Comparison of ENCODE assay signal across 25 mouse cellular contexts in the genomic region with DNA sequence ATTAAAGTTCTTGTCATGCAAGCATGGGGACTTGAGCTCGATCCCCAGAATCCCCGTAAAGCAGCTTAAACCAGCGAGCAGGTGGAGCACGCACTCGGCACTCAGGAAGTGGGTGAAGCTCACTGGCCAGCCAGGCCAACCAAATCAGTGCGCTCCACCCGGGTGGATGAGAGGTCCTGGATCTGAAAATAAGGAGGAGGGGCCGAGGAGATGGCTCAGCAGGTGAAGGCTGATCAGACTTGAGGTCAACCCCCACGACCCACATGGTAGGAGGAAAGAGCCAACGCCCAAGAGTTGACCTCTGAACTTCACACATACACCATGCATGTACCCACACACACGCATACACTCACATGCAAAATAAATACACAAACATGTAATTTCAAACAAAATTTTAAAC.
DNase-seq lines count a peak whose midpoint lies in the region; ATAC-seq and TF ChIP-seq lines count a peak whose summit lies in the region.
"Had no signal": no experiment of that assay in that cellular context is flagged by ENCODE, and none has a peak within 500 bp of the region (broad histone marks: within the 10 kb centered on the region; RNA-seq: fewer than 3 reads in every experiment).

No protein-coding gene starts in this region.

- DNase-seq in ES-CJ7 (ENCODE audit: low read depth, low spot score) = peak; percentile 92
- peak; percentile 79 for DNase-seq in R1 (ENCODE audit: low read depth, low spot score)
- no peak for DNase-seq in urinary bladder, postnatal 36 days (ENCODE audit: low spot score in 2 of 2)
- no peak for DNase-seq in heart, postnatal 14 days
- DNase-seq: adrenal gland, adult 8-10 months; adrenal gland, postnatal 14 days; adrenal gland, postnatal 36 days; B cell, adult 2 months; cerebellum, adult 11-12 months; cerebellum, adult 2 months; cerebellum, adult 9-10 months; cerebellum, postnatal 10 days; cerebellum, postnatal 25 days; forebrain, postnatal 0 days had no signal

- 86% methylated on average over 11 of the region's 11 CpGs for WGBS in kidney, embryonic 16.5 days

- TF ChIP-seq CTCF in E14TG2a.4 (conservative IDR thresholded peaks at IDR 0.05; ENCODE audit: low read length) = no peak

- intact Hi-C loops in heart, postnatal 14 days (cut with DNase I) = no loop called here

- H3K27me3 ChIP-seq in E14TG2a.4 (ENCODE audit: insufficient read depth, low read length) = no peaks in the 10 kb centered on the region
- H3K27me3 ChIP-seq in kidney, embryonic 16.5 days (ENCODE audit: insufficient read depth, low read length) = no peaks in the 10 kb centered on the region
- H3K27me3 ChIP-seq: CH12.LX; embryonic facial prominence, embryonic 12.5 days; forebrain, embryonic 13.5 days; forebrain, embryonic 15.5 days; Patski had no signal

- H3K4me1 ChIP-seq in E14TG2a.4 (replicated peaks; ENCODE audit: low read depth, low read length) = peaks cover 83% of the 10 kb centered on the region
- H3K4me1 ChIP-seq in kidney, embryonic 16.5 days (ENCODE audit: insufficient read depth, low read length) = peaks cover 4% of the 10 kb centered on the region; the same call in 1 of the 2 replicates

- H3K9me3 ChIP-seq in E14TG2a.4 (ENCODE audit: low read length) = no peaks in the 10 kb centered on the region
- no peaks in the 10 kb centered on the region for H3K9me3 ChIP-seq in kidney, embryonic 16.5 days (ENCODE audit: low read length)
- H3K9me3 ChIP-seq: embryonic facial prominence, embryonic 10.5 days; embryonic facial prominence, embryonic 12.5 days; forebrain, embryonic 13.5 days; forebrain, embryonic 15.5 days had no signal

- H3K27ac ChIP-seq in kidney, embryonic 16.5 days (ENCODE audit: low read length) = no peak overlapping the region
- H3K27ac ChIP-seq: embryonic facial prominence, embryonic 10.5 days; embryonic facial prominence, embryonic 12.5 days; forebrain, embryonic 13.5 days; forebrain, embryonic 15.5 days had no signal

- H3K36me3 ChIP-seq in E14TG2a.4 (ENCODE audit: insufficient read depth, low read length) = peaks cover 2% of the 10 kb centered on the region; the same call in 1 of the 2 replicates
- no peaks in the 10 kb centered on the region for H3K36me3 ChIP-seq in kidney, embryonic 16.5 days (ENCODE audit: insufficient read depth, low read length)
- H3K36me3 ChIP-seq: embryonic facial prominence, embryonic 10.5 days; embryonic facial prominence, embryonic 12.5 days; forebrain, embryonic 15.5 days; G1E had no signal

- ATAC-seq in kidney, embryonic 16.5 days (ENCODE audit: low FRiP score, low TSS enrichment) = no peak
- ATAC-seq: activated CD4-positive, CD25-positive, alpha-beta regulatory T cell, adult 4 months; CD4-positive, CD25-positive, alpha-beta regulatory T cell, adult 4 months; forebrain, embryonic 13.5 days; forebrain, embryonic 15.5 days; forebrain, postnatal 0 days had no signal

- H3K9ac ChIP-seq in kidney, embryonic 16.5 days (replicated peaks; ENCODE audit: low read length) = no peak overlapping the region
- H3K9ac ChIP-seq: embryonic facial prominence, embryonic 12.5 days; forebrain, embryonic 13.5 days; forebrain, embryonic 15.5 days; forebrain, postnatal 0 days had no signal

- peak overlapping the region; percentile 79 for H3K4me3 ChIP-seq in E14TG2a.4 (replicated peaks; ENCODE audit: low read length)
- no peak overlapping the region for H3K4me3 ChIP-seq in kidney, embryonic 16.5 days (ENCODE audit: low read length)
- H3K4me3 ChIP-seq: embryonic facial prominence, embryonic 10.5 days; embryonic facial prominence, embryonic 12.5 days; forebrain, embryonic 13.5 days; forebrain, embryonic 15.5 days had no signal

- H3K4me2 ChIP-seq in kidney, embryonic 16.5 days (replicated peaks; ENCODE audit: low read depth, low read length) = no peak overlapping the region
- H3K4me2 ChIP-seq: embryonic facial prominence, embryonic 12.5 days; forebrain, embryonic 13.5 days; forebrain, embryonic 15.5 days had no signal

Comparison
In these comparisons a context has a peak if more than half of its experiments do, and no peak if none do; other contexts are left out.
1. DNase-seq: peak in ES-CJ7 (single experiment) and R1 (single experiment); none in urinary bladder, postnatal 36 days (0 of 2) and heart, postnatal 14 days (0 of 2).